Mouse (Mus musculus): ENCODE results near the gene Cmtm5. TPM values are rescaled to one million over a fixed set of nuclear protein-coding genes. Genes with fewer than 3 reads are reported as not detected.
"Not testable (repeated sequence)": the region's sequence is repeated elsewhere in the genome, so short reads cannot be mapped to it uniquely, and the experiment has no call there.

Gene Cmtm5
- polyA plus RNA-seq, 1 experiment from 2014 or later, result 3.2 TPM

- no peaks in the 10 kb centered on the region for H3K9me3 ChIP-seq (ENCODE audit: control insufficient read depth, low read length)
- 82% methylated on average over 3 of the region's 3 CpGs for WGBS
- H3K4me3 ChIP-seq (ENCODE audit: low read depth, low read length), result no peak overlapping the region
- ATAC-seq (ENCODE audit: insufficient number of reproducible peaks, low FRiP score, low TSS enrichment, low read depth) (no peak), DNase-seq (ENCODE audit: low spot score) (no peak)
- H3K9ac ChIP-seq (ENCODE audit: low read length), result no peak overlapping the region
- H3K27ac ChIP-seq (replicated peaks; ENCODE audit: low read depth, low read length), result no peak overlapping the region
- peaks cover 3% of the 10 kb centered on the region; the same call in 1 of the 2 replicates for H3K4me1 ChIP-seq (ENCODE audit: control insufficient read depth, insufficient read depth, low read length)
- H3K27me3 ChIP-seq (ENCODE audit: control insufficient read depth, insufficient read depth, low read length), result no peaks in the 10 kb centered on the region
- no peaks in the 10 kb centered on the region for H3K36me3 ChIP-seq (ENCODE audit: control insufficient read depth, insufficient read depth, low read length)
- no peak overlapping the region for H3K4me2 ChIP-seq (ENCODE audit: low read depth, severe bottlenecking)
These were observed 31.8 kb downstream of the Cmtm5 start for GRCm38 (mm10) chr14:54967874-54968273.

- Histone ChIP-seq H3K9ac (ENCODE audit: low read length) (no peak overlapping the region), H3K4me2 (ENCODE audit: low read depth, severe bottlenecking) (no peak overlapping the region), H3K36me3 (ENCODE audit: control insufficient read depth, insufficient read depth, low read length) (no peaks in the 10 kb centered on the region), H3K27me3 (ENCODE audit: control insufficient read depth, insufficient read depth, low read length) (no peaks in the 10 kb centered on the region), H3K27ac (replicated peaks; ENCODE audit: low read depth, low read length) (no peak overlapping the region), H3K4me3 (ENCODE audit: low read depth, low read length) (no peak overlapping the region), H3K9me3 (ENCODE audit: control insufficient read depth, low read length) (no peaks in the 10 kb centered on the region), H3K4me1 (ENCODE audit: control insufficient read depth, insufficient read depth, low read length) (peaks cover 3% of the 10 kb centered on the region; the same call in 1 of the 2 replicates)
- ATAC-seq (ENCODE audit: insufficient number of reproducible peaks, low FRiP score, low TSS enrichment, low read depth) (no peak), DNase-seq (ENCODE audit: low spot score) (no peak)
These were observed 32.3 kb downstream of the Cmtm5 start for GRCm38 (mm10) chr14:54968344-54968743.

GRCm38 (mm10) chr14:54972786-54973185 lies 36.7 kb downstream of the Cmtm5 start:
- DNase-seq (ENCODE audit: low spot score); ATAC-seq (ENCODE audit: insufficient number of reproducible peaks, low FRiP score, low TSS enrichment, low read depth); H3K27me3 ChIP-seq (ENCODE audit: control insufficient read depth, insufficient read depth, low read length); H3K9me3 ChIP-seq (ENCODE audit: control insufficient read depth, low read length); H3K27ac ChIP-seq (replicated peaks; ENCODE audit: low read depth, low read length); H3K36me3 ChIP-seq (ENCODE audit: control insufficient read depth, insufficient read depth, low read length); H3K4me1 ChIP-seq (ENCODE audit: control insufficient read depth, insufficient read depth, low read length); H3K4me2 ChIP-seq (ENCODE audit: low read depth, severe bottlenecking); H3K4me3 ChIP-seq (ENCODE audit: low read depth, low read length); H3K9ac ChIP-seq (ENCODE audit: low read length): not testable (repeated sequence)
- WGBS, result 97% methylated on average over 7 of the region's 11 CpGs

GRCm38 (mm10) chr14:54974068-54974791 lies 38.2 kb downstream of the Cmtm5 start:
- H3K4me3 ChIP-seq (ENCODE audit: low read depth, low read length), result no peak overlapping the region
- H3K9me3 ChIP-seq (ENCODE audit: control insufficient read depth, low read length), result no peaks in the 10 kb centered on the region
- no peak overlapping the region for H3K4me2 ChIP-seq (ENCODE audit: low read depth, severe bottlenecking)
- H3K4me1 ChIP-seq (ENCODE audit: control insufficient read depth, insufficient read depth, low read length), result no peaks in the 10 kb centered on the region
- ATAC-seq (ENCODE audit: insufficient number of reproducible peaks, low FRiP score, low TSS enrichment, low read depth), result no peak
- WGBS, result 86% methylated on average over 6 of the region's 6 CpGs
- H3K9ac ChIP-seq (ENCODE audit: low read length), result no peak overlapping the region
- no peaks in the 10 kb centered on the region for H3K36me3 ChIP-seq (ENCODE audit: control insufficient read depth, insufficient read depth, low read length)
- DNase-seq (ENCODE audit: low spot score), result no peak
- H3K27me3 ChIP-seq (ENCODE audit: control insufficient read depth, insufficient read depth, low read length), result peaks cover 3% of the 10 kb centered on the region; the same call in 1 of the 2 replicates
- H3K27ac ChIP-seq (replicated peaks; ENCODE audit: low read depth, low read length), result no peak overlapping the region

GRCm38 (mm10) chr14:54976633-54977032 lies 40.6 kb downstream of the Cmtm5 start, which contains the start of gene Gm17428:
Gene Gm17428 (plus strand): TSS chr14:54976933.
- H3K27me3 ChIP-seq (ENCODE audit: control insufficient read depth, insufficient read depth, low read length), result peaks cover 3% of the 10 kb centered on the region; the same call in 1 of the 2 replicates
- H3K9me3 ChIP-seq (ENCODE audit: control insufficient read depth, low read length), result no peaks in the 10 kb centered on the region
- H3K4me2 ChIP-seq (ENCODE audit: low read depth, severe bottlenecking), result no peak within 1 kb of the TSS
- no peak within 1 kb of the TSS for H3K9ac ChIP-seq (ENCODE audit: low read length)
- no peaks in the 10 kb centered on the region for H3K4me1 ChIP-seq (ENCODE audit: control insufficient read depth, insufficient read depth, low read length)
- H3K36me3 ChIP-seq (ENCODE audit: control insufficient read depth, insufficient read depth, low read length), result no peaks in the 10 kb centered on the region
- WGBS, result 64% methylated on average over 1 of the region's 1 CpGs
- ATAC-seq (ENCODE audit: insufficient number of reproducible peaks, low FRiP score, low TSS enrichment, low read depth) (no peak), DNase-seq (ENCODE audit: low spot score) (no peak)
- no peak within 1 kb of the TSS for H3K4me3 ChIP-seq (ENCODE audit: low read depth, low read length)
- no peak within 1 kb of the TSS for H3K27ac ChIP-seq (replicated peaks; ENCODE audit: low read depth, low read length)

- no peaks in the 10 kb centered on the region for H3K4me1 ChIP-seq (ENCODE audit: control insufficient read depth, insufficient read depth, low read length)
- H3K4me3 ChIP-seq (ENCODE audit: low read depth, low read length), result no peak overlapping the region
- H3K27me3 ChIP-seq (ENCODE audit: control insufficient read depth, insufficient read depth, low read length), result peaks cover 3% of the 10 kb centered on the region; the same call in 1 of the 2 replicates
- 89% methylated on average over 8 of the region's 8 CpGs for WGBS
- no peak overlapping the region for H3K9ac ChIP-seq (ENCODE audit: low read length)
- DNase-seq (ENCODE audit: low spot score) (no peak), ATAC-seq (ENCODE audit: insufficient number of reproducible peaks, low FRiP score, low TSS enrichment, low read depth) (no peak)
- H3K27ac ChIP-seq (replicated peaks; ENCODE audit: low read depth, low read length), result no peak overlapping the region
- no peaks in the 10 kb centered on the region for H3K36me3 ChIP-seq (ENCODE audit: control insufficient read depth, insufficient read depth, low read length)
- no peaks in the 10 kb centered on the region for H3K9me3 ChIP-seq (ENCODE audit: control insufficient read depth, low read length)
- no peak overlapping the region for H3K4me2 ChIP-seq (ENCODE audit: low read depth, severe bottlenecking)
These were observed 42.6 kb downstream of the Cmtm5 start for GRCm38 (mm10) chr14:54978664-54979063.

GRCm38 (mm10) chr14:54981934-54982333 lies 45.9 kb downstream of the Cmtm5 start:
- Histone ChIP-seq H3K4me3 (ENCODE audit: low read depth, low read length) (no peak overlapping the region), H3K4me2 (ENCODE audit: low read depth, severe bottlenecking) (no peak overlapping the region), H3K27me3 (ENCODE audit: control insufficient read depth, insufficient read depth, low read length) (no peaks in the 10 kb centered on the region), H3K9ac (ENCODE audit: low read length) (no peak overlapping the region), H3K9me3 (ENCODE audit: control insufficient read depth, low read length) (no peaks in the 10 kb centered on the region), H3K27ac (replicated peaks; ENCODE audit: low read depth, low read length) (no peak overlapping the region), H3K36me3 (ENCODE audit: control insufficient read depth, insufficient read depth, low read length) (no peaks in the 10 kb centered on the region), H3K4me1 (ENCODE audit: control insufficient read depth, insufficient read depth, low read length) (no peaks in the 10 kb centered on the region)
- ATAC-seq (ENCODE audit: insufficient number of reproducible peaks, low FRiP score, low TSS enrichment, low read depth), result no peak
- 90% methylated on average over 7 of the region's 7 CpGs for WGBS
- no peak for DNase-seq (ENCODE audit: low spot score)

- not testable (repeated sequence) for ATAC-seq (ENCODE audit: insufficient number of reproducible peaks, low FRiP score, low TSS enrichment, low read depth); H3K9me3 ChIP-seq (ENCODE audit: control insufficient read depth, low read length); H3K9ac ChIP-seq (ENCODE audit: low read length); H3K36me3 ChIP-seq (ENCODE audit: control insufficient read depth, insufficient read depth, low read length); H3K27me3 ChIP-seq (ENCODE audit: control insufficient read depth, insufficient read depth, low read length); H3K4me3 ChIP-seq (ENCODE audit: low read depth, low read length); H3K27ac ChIP-seq (replicated peaks; ENCODE audit: low read depth, low read length); H3K4me2 ChIP-seq (ENCODE audit: low read depth, severe bottlenecking); DNase-seq (ENCODE audit: low spot score); H3K4me1 ChIP-seq (ENCODE audit: control insufficient read depth, insufficient read depth, low read length)
- 85% methylated on average over 9 of the region's 9 CpGs for WGBS
These were observed 52.4 kb downstream of the Cmtm5 start for GRCm38 (mm10) chr14:54988350-54988874.
